Mouse (Mus musculus): ENCODE measurements around the gene Ckmt2. TPM values are rescaled to one million over a fixed set of nuclear protein-coding genes. Genes with fewer than 3 reads are reported as not detected.

Ckmt2 gene
- 1.8 and 2.2 TPM in 2 replicates for polyA plus RNA-seq (2012; rRNA removed)

GRCm38 (mm10) chr13:91876741-91877349 lies at the start of gene Ckmt2:
Gene Ckmt2 (minus strand): TSS chr13:91876885.

GRCm38 (mm10) chr13:91807155-91807839 lies 69.4 kb downstream of the Ckmt2 start, which contains the start of gene Zcchc9:
Gene Zcchc9 (minus strand): TSS chr13:91807705.

Other genes starting within 250 kb of the Ckmt2 start
- gene Acot12, start 135.4 kb downstream of the Ckmt2 start, polyA plus RNA-seq (2012; rRNA removed): not detected in 2 replicates
- gene Zcchc9, start 69.2 kb downstream of the Ckmt2 start, polyA plus RNA-seq (2012; rRNA removed): 5.8 and 10.9 TPM in 2 replicates